ENCODE assay signal across 22 mouse cellular contexts in genomic region chr16:86011051-86011450, GRCm38 (mm10).
DNase-seq lines count a peak whose midpoint lies in the region; ATAC-seq and TF ChIP-seq lines count a peak whose summit lies in the region.
"Had no signal": no experiment of that assay in that cellular context is flagged by ENCODE, and none has a peak within 500 bp of the region (broad histone marks: within the 10 kb centered on the region; RNA-seq: fewer than 3 reads in every experiment).

No protein-coding gene starts in this region.

- peak; percentile 48 for DNase-seq in gastrocnemius, adult 18-20 months (ENCODE audit: low spot score)
- no peak for DNase-seq in gastrocnemius, adult 8-10 months (ENCODE audit: low spot score in 2 of 2)
- DNase-seq in gastrocnemius, adult 2 months, result no peak
- no peak for DNase-seq in gastrocnemius, postnatal 36 days
- peak; percentile 75 for DNase-seq in midbrain, embryonic 11.5 days (ENCODE audit: low spot score, missing footprints)
- no peak for DNase-seq in midbrain, postnatal 0 days (ENCODE audit: low spot score)
- DNase-seq in skeletal muscle tissue, adult 2 months (ENCODE audit: low read depth, low spot score), result peak; percentile 74
- no peak for DNase-seq in right cerebral cortex, adult 18-20 months
- DNase-seq: adrenal gland, adult 2 months; adrenal gland, adult 8-10 months; adrenal gland, postnatal 10 days; adrenal gland, postnatal 14 days; adrenal gland, postnatal 25 days; adrenal gland, postnatal 36 days; B cell, adult 2 months; cerebellum, adult 11 months; cerebellum, adult 11-12 months had no signal

- H3K27ac ChIP-seq in gastrocnemius, adult 2 months, result peak overlapping the region; percentile 85
- no peak overlapping the region for H3K27ac ChIP-seq in midbrain, embryonic 11.5 days (ENCODE audit: low read depth, low read length)
- no peak overlapping the region for H3K27ac ChIP-seq in midbrain, postnatal 0 days (ENCODE audit: low read depth, low read length)

- intact Hi-C loops in gastrocnemius, adult 2 months (cut with DNase I), result loop anchor here (5.0 kb wide), 1 partner anchor 109 kb away; the partner anchor contains the start of gene Adamts5
- intact Hi-C loops in gastrocnemius, postnatal 36 days (cut with DNase I), result no loop called here

- no peaks in the 10 kb centered on the region for H3K4me1 ChIP-seq in midbrain, embryonic 11.5 days (ENCODE audit: control insufficient read depth, insufficient read depth, low read length)
- no peaks in the 10 kb centered on the region for H3K4me1 ChIP-seq in midbrain, postnatal 0 days (ENCODE audit: insufficient read depth, low read length)

- H3K4me3 ChIP-seq in gastrocnemius, adult 2 months, result peak overlapping the region; percentile 53
- H3K4me3 ChIP-seq in midbrain, embryonic 11.5 days (ENCODE audit: low read depth, low read length), result no peak overlapping the region
- no peak overlapping the region for H3K4me3 ChIP-seq in midbrain, postnatal 0 days (ENCODE audit: low read depth, low read length)

- 64% methylated on average over 5 of the region's 5 CpGs for WGBS in midbrain, embryonic 11.5 days
- 63% methylated on average over 5 of the region's 5 CpGs for WGBS in midbrain, postnatal 0 days

- no peaks in the 10 kb centered on the region for H3K27me3 ChIP-seq in midbrain, embryonic 11.5 days (ENCODE audit: control insufficient read depth, insufficient read depth, low read length)
- no peaks in the 10 kb centered on the region for H3K27me3 ChIP-seq in midbrain, postnatal 0 days (ENCODE audit: insufficient read depth, low read length)
- H3K27me3 ChIP-seq: CH12.LX, Patski had no signal

- no peak overlapping the region for H3K9ac ChIP-seq in midbrain, embryonic 11.5 days (ENCODE audit: low read length)
- no peak overlapping the region for H3K9ac ChIP-seq in midbrain, postnatal 0 days (replicated peaks; ENCODE audit: low read length, poor library complexity, severe bottlenecking)

- no peaks in the 10 kb centered on the region for H3K9me3 ChIP-seq in midbrain, embryonic 11.5 days (ENCODE audit: control insufficient read depth, low read length)
- no peaks in the 10 kb centered on the region for H3K9me3 ChIP-seq in midbrain, postnatal 0 days (ENCODE audit: low read length)
- H3K9me3 ChIP-seq: G1E had no signal

- H3K36me3 ChIP-seq in midbrain, embryonic 11.5 days (ENCODE audit: control insufficient read depth, insufficient read depth, low read length), result no peaks in the 10 kb centered on the region
- H3K36me3 ChIP-seq in midbrain, postnatal 0 days (ENCODE audit: insufficient read depth, low read length), result no peaks in the 10 kb centered on the region
- H3K36me3 ChIP-seq: G1E had no signal

- no peak for ATAC-seq in midbrain, embryonic 11.5 days (ENCODE audit: low FRiP score)
- ATAC-seq in midbrain, postnatal 0 days (ENCODE audit: low FRiP score), result no peak
- ATAC-seq: activated CD4-positive, CD25-positive, alpha-beta regulatory T cell, adult 4 months; CD4-positive, CD25-positive, alpha-beta regulatory T cell, adult 4 months; Patski had no signal

- TF ChIP-seq CTCF in gastrocnemius, adult 2 months (IDR thresholded peaks at IDR 0.05), result no peak
- no peak for TF ChIP-seq CTCF in midbrain, postnatal 0 days (IDR thresholded peaks at IDR 0.05)

- H3K4me2 ChIP-seq in midbrain, embryonic 11.5 days, result no peak overlapping the region
- no peak overlapping the region for H3K4me2 ChIP-seq in midbrain, postnatal 0 days (ENCODE audit: low read depth, low read length, poor library complexity, severe bottlenecking)

Comparison
In these comparisons a context has a peak if more than half of its experiments do, and no peak if none do; other contexts are left out.
1. DNase-seq: peak in gastrocnemius, adult 18-20 months (single experiment), midbrain, embryonic 11.5 days (single experiment) and skeletal muscle tissue, adult 2 months (single experiment); none in gastrocnemius, adult 8-10 months (0 of 2), gastrocnemius, adult 2 months (single experiment), gastrocnemius, postnatal 36 days (0 of 2), midbrain, postnatal 0 days (single experiment) and right cerebral cortex, adult 18-20 months (single experiment).